Mouse (Mus musculus): ENCODE results near the gene E130116L18Rik. TPM values are rescaled to one million over a fixed set of nuclear protein-coding genes. Genes with fewer than 3 reads are reported as not detected.
"Not testable (repeated sequence)": the region's sequence is repeated elsewhere in the genome, so short reads cannot be mapped to it uniquely, and the experiment has no call there.

The E130116L18Rik gene
- not detected in 2 replicates for polyA plus RNA-seq (2012; ENCODE audit: insufficient read depth, insufficient read length, missing spikeins)

DNA sequence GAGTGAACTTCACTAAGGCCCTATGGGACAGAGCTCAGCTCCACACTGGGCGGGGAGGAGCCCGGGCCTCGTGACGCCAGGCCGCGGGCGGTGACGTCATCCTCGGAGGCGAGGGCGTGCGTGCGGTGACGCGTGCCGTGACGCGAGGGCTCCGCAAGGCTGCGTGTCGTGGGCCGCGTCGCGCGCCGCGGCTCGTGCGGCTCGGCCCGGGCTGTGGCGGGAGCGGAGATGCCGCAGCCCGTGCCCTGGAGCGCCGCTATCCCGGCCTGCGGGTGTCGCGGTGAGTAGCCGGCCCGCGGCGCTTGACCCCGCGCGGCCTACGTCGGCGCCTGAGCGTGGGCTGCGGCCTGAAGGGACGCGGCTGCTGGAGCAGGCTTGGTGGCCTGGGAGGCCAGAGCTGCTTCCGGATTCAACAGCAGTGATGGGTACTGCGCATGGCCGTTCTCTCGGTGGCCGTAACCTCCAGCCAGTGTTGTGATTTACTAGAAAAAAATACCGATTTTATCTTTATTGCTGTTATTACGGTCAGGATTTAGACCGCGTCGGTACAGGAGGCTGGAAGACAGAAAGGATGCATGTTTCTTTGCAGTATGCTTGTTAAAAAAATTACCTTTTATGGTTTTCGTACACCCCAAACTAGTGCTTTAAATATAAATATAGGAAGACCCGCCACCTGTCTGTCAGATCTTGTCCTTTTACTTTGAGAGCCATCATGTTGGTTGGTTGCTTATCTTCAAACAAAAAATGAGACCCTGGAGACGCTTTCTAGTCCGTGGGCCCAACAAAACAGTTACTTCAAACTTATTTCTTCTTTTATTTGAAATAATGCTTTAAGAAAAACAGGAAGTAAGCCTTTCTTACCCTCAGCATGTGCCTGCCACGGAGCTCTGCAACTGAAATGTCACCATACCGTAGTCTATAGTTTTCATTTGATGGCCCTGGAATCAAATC is at the start of gene E130116L18Rik:
E130116L18Rik (minus strand) TSS at position 402 of the 951 bp plus-strand sequence.
- Histone ChIP-seq H3K4me3 (ENCODE audit: insufficient read depth, low read depth, low read length) (peak within 1 kb of the TSS; percentile 75), H3K27ac (replicated peaks; ENCODE audit: low read depth, low read length) (peak within 1 kb of the TSS; percentile 57), H3K4me1 (ENCODE audit: control insufficient read depth, insufficient read depth, insufficient read length, low read length) (no peaks in the 10 kb centered on the region)

DNA sequence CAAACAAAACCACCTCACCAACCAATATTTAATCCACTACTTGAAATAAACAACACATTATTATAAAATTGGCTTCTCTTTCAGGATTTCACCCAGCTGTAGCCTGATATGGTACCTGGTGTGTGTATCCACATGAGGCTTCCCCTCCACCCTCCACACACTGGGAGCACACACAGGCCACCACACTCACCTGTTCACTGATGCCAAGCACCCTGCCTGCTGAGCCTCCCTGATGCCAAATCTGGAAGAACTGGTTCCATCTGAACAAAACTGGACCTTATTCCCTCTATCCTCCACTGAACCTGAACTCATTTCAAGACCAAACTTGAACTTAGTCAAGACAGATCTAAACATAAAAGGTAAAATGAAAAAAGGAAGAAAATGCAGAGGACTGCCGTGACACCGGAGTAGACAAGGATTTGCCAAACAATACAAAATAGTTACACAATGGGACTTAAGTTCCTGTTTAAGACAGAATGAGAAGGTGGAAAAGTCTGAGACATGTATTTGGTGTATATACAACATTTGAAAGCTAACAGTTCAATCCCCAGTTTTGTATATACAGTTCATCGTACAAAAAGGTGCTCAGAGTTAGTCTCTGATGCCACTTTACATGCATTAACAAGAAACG is 45.4 kb upstream of the E130116L18Rik start:
- no peaks in the 10 kb centered on the region for H3K4me1 ChIP-seq (ENCODE audit: control insufficient read depth, insufficient read depth, insufficient read length, low read length)
- H3K4me3 ChIP-seq (ENCODE audit: insufficient read depth, low read depth, low read length): no peak overlapping the region
- no peak overlapping the region for H3K27ac ChIP-seq (replicated peaks; ENCODE audit: low read depth, low read length)

DNA sequence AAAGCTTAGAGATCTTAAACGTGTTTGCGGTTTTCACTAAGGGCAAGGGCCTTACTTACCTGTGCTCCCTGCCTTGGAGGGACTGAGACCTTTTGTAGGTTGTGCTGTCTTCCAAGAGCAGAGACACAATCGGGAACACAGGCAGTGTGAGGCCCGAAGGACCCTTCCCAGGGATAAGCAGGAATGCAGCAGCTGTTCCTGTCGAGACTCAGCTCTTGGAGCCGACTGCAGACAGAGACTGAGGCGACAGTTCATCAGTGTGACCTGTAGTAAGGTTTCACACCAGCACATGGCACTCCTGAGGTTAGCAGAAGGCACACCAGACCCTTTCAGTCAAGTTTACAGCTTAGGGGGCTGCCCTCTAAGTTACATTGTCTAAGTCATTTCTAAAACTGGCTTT is 39.3 kb upstream of the E130116L18Rik start:
- Histone ChIP-seq H3K4me3 (ENCODE audit: insufficient read depth, low read depth, low read length) (no peak overlapping the region), H3K27ac (replicated peaks; ENCODE audit: low read depth, low read length) (no peak overlapping the region)

DNA sequence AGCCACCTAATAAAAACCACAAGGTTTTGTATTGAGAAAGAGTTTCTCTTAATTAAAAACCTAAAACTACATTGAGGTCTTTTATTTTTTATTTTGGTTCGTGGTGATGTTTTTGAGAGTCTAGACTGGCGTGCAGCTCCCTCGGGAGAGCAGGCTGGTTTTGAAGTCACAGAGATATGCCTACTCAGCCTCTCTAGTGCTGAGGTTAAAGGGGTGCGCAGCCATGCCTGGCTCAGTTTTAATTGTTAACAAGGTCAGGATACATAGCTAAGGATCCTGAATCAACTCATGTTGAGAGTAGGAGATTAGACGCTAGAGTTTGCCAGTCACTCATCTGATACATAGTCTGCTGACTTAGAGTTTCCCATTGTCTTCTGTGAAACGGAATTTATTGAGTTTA is 38.5 kb upstream of the E130116L18Rik start:
- H3K4me1 ChIP-seq (ENCODE audit: control insufficient read depth, insufficient read depth, insufficient read length, low read length): no peaks in the 10 kb centered on the region
- H3K27ac ChIP-seq (replicated peaks; ENCODE audit: low read depth, low read length): no peak overlapping the region
- no peak overlapping the region for H3K4me3 ChIP-seq (ENCODE audit: insufficient read depth, low read depth, low read length)

More for the DNA sequence above, 39.3 kb upstream of the E130116L18Rik start:
- no peaks in the 10 kb centered on the region for H3K4me1 ChIP-seq (ENCODE audit: control insufficient read depth, insufficient read depth, insufficient read length, low read length)

DNA sequence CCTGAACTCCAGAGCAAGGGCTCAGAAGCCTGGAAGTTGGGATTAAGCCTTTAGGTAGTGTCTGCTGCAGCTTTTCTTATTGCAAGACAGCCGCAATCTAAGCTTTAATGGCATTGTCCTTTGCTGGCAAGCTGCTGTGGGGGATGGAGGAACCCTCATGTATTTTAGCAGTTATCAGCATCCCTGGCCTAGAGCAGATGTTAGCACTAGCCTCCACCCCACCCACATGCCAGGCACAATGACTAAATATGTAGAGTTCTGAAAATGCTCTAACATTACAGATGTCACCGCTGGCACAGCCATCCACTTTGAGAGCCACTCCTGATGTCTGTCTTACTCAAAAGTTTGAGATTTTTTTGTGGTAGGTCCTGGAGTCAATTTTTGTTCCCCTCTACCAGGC is 33.7 kb upstream of the E130116L18Rik start:
- no peak overlapping the region for H3K4me3 ChIP-seq (ENCODE audit: insufficient read depth, low read depth, low read length)

DNA sequence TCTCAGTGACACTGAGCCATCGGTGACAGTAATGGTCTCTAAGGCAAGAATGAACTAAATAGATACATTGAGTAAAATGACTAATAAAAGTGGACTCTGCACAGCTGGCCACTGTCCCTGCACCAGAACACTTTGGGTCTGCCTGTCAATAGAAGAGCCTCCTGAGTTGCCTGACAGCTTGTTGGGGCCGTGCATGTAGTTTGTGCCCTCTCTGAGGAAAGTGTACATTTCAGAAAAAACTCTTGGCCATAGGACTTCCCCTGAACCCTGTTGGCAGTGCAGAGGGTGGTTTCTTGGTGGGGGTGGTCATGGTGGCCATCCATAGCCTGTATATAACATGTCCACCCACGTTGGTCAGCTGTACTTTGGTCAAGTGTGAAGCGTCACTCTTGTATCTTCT is 31.5 kb upstream of the E130116L18Rik start:
- H3K4me3 ChIP-seq (ENCODE audit: insufficient read depth, low read depth, low read length): no peak overlapping the region
- no peaks in the 10 kb centered on the region for H3K4me1 ChIP-seq (ENCODE audit: control insufficient read depth, insufficient read depth, insufficient read length, low read length)
- H3K27ac ChIP-seq (replicated peaks; ENCODE audit: low read depth, low read length): no peak overlapping the region

More for the DNA sequence above, 33.7 kb upstream of the E130116L18Rik start:
- Histone ChIP-seq H3K27ac (replicated peaks; ENCODE audit: low read depth, low read length) (no peak overlapping the region), H3K4me1 (ENCODE audit: control insufficient read depth, insufficient read depth, insufficient read length, low read length) (no peaks in the 10 kb centered on the region)

DNA sequence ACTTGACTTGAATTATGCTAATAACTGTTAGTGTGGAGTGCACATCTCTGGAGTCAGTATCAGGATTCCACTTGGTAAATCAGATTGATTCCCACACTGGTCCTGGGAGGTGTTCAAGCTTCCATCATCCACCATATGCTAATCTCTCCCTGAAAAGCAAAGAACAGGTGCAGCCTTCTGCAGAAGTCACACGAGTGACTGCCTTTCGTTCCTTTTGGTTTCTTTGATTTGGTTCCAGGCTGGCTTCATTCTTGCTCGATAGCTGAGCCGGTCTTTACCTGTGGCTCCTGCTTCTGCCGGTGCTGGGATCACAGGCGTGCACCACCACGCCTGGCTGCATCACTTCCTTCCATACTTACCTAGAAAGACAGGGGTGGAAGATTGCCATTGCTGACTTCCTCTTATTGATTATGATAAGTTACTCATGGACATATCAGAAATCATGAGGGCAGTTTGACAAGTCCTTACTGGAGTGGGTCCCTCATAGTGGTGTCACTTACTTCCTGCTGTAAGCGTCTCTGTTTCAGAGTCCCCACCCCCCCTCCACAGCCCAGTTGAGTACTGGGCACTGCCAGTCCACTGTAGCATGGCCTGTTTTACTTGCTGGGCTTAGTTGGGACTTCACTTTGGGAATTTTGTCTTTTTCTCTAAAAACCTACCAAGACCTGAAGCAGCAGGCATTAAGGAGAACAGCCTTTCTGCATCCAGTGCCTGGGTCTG is 30.0 kb upstream of the E130116L18Rik start:
- Histone ChIP-seq H3K27ac (replicated peaks; ENCODE audit: low read depth, low read length) (no peak overlapping the region), H3K4me1 (ENCODE audit: control insufficient read depth, insufficient read depth, insufficient read length, low read length) (no peaks in the 10 kb centered on the region), H3K4me3 (ENCODE audit: insufficient read depth, low read depth, low read length) (no peak overlapping the region)

DNA sequence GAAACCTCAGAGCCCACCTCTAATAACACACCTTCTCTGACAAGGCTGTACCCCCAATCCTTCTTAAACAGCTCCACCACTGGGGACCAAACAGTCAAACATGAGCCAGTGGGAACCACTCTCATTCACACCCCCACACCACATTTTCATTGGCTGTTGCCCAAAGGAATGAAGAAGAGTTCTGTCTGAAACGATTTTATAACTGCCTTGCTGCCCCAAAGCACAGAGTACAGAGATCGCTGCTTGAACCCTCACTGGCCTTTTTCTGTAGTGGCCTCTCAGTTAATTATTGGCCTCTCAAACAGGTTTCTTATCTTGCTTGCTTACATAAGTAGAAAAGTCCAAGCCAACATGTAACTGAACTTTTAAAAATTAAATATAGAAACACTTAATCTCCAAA is 29.5 kb upstream of the E130116L18Rik start:
- H3K4me3 ChIP-seq (ENCODE audit: insufficient read depth, low read depth, low read length): no peak overlapping the region
- H3K27ac ChIP-seq (replicated peaks; ENCODE audit: low read depth, low read length): no peak overlapping the region
- H3K4me1 ChIP-seq (ENCODE audit: control insufficient read depth, insufficient read depth, insufficient read length, low read length): no peaks in the 10 kb centered on the region

DNA sequence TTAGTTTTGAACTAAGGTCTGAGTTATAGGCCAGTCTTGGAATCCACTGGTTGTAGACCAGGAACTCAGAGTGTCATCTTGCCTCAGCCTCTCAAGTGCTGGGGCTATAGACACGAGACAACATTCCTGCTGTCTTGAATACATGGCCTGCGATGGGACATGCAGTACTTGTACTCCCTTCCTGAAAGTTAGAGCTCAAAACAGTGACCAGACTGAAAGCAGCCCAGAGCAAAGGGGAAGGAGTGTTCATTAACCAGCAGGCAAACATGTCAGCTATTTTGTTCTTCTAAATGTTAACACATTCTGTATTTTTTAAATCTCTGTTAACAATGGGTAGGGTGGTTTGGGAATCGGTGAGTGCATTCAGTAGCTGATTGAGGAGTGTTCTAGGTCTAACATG is 24.1 kb upstream of the E130116L18Rik start:
- H3K4me3 ChIP-seq (ENCODE audit: insufficient read depth, low read depth, low read length): no peak overlapping the region
- no peaks in the 10 kb centered on the region for H3K4me1 ChIP-seq (ENCODE audit: control insufficient read depth, insufficient read depth, insufficient read length, low read length)
- H3K27ac ChIP-seq (replicated peaks; ENCODE audit: low read depth, low read length): no peak overlapping the region

DNA sequence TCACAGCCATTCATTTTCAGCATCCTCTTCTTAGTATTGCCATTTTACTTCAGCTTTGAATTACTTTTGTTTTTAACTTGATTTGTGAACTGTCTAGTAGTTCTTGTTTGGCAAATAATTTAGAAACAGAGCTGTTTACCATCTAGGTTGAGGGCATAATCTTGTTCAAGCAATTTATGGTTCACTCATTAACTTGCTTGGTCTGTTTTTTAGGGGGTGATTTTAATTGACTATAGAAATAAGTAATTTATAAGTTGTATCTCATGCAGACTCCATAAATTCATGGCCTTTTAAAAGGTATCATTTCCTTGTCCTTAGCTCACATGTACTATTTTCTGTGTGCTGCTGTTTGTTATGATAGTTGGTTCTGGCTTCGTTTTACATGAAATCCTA is 23.5 kb upstream of the E130116L18Rik start:
- Histone ChIP-seq H3K27ac (replicated peaks; ENCODE audit: low read depth, low read length) (no peak overlapping the region), H3K4me1 (ENCODE audit: control insufficient read depth, insufficient read depth, insufficient read length, low read length) (no peaks in the 10 kb centered on the region), H3K4me3 (ENCODE audit: insufficient read depth, low read depth, low read length) (no peak overlapping the region)

DNA sequence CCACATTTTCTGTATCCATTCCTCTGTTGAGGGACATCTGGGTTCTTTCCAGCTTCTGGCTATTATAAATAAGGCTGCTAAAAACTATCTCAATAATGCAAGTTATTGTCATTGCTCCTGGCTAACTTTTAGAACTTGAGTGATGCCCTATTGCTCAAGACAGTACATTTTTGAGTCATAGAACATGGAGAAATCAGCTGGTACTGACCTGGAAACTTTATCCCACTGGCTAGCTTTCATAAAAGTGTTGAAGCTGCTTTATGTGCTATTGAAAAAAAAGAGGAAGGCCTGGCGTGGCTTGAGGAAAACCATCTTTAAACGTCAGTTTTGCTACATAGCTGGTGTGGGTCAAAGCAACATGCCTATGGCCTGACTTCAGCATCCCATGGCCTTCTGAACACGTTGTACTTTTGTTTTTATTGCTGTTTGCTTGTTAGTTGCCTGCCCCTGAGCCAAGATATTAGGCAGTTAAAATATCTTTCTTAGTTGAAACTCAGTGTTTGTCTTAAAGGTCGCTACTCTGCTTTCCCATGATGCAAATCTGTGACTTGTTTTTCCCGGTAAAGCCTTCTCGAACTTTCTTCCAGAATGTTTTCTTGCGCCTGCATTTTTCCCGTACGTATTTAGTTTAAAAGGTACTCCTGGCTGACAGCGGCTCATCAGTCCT is 23.0 kb upstream of the E130116L18Rik start:
- no peaks in the 10 kb centered on the region for H3K4me1 ChIP-seq (ENCODE audit: control insufficient read depth, insufficient read depth, insufficient read length, low read length)
- no peak overlapping the region for H3K27ac ChIP-seq (replicated peaks; ENCODE audit: low read depth, low read length)
- no peak overlapping the region for H3K4me3 ChIP-seq (ENCODE audit: insufficient read depth, low read depth, low read length)

DNA sequence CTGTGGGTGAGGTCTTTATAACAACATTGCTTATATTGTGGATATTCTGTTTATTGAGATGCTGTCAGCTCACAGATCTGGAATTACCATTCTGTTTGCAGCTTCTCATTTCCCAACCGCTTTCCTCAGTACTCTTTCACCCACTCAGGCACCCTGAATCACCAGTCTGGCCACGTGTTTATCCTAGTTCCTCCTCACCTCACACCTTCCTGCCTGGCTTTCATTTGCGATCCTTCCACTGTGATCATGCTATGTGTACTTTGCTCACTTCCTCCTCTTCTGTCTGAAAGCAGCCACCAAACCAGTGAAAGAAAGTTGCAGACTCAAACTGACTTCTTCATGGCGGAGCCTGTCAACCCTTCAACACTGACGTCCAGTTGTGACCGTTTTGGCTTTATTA is 20.1 kb upstream of the E130116L18Rik start:
- Histone ChIP-seq H3K4me1 (ENCODE audit: control insufficient read depth, insufficient read depth, insufficient read length, low read length) (no peaks in the 10 kb centered on the region), H3K27ac (replicated peaks; ENCODE audit: low read depth, low read length) (no peak overlapping the region)

DNA sequence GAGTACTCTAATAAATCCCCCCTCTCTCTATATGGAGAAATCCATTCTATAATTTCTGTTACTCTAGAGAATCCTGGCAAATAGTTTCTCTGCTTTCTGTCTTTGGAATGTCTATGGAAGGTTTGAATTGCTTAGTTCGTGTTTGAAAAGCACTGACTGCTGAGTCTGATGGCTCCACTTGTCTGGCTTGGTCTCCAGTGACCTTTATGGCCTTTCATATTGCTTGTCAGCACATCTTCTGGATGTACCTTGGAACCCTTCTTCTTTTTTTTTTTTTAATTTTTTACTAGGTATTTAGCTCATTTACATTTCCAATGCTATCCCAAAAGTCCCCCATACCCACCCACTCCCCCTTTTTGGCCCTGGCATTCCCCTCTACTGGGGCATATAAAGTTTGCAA is 1.4 kb upstream of the E130116L18Rik start:
- not testable (repeated sequence) for H3K27ac ChIP-seq (replicated peaks; ENCODE audit: low read depth, low read length); H3K4me1 ChIP-seq (ENCODE audit: control insufficient read depth, insufficient read depth, insufficient read length, low read length); H3K4me3 ChIP-seq (ENCODE audit: insufficient read depth, low read depth, low read length)

More for the DNA sequence above, 20.1 kb upstream of the E130116L18Rik start:
- H3K4me3 ChIP-seq (ENCODE audit: insufficient read depth, low read depth, low read length): no peak overlapping the region

DNA sequence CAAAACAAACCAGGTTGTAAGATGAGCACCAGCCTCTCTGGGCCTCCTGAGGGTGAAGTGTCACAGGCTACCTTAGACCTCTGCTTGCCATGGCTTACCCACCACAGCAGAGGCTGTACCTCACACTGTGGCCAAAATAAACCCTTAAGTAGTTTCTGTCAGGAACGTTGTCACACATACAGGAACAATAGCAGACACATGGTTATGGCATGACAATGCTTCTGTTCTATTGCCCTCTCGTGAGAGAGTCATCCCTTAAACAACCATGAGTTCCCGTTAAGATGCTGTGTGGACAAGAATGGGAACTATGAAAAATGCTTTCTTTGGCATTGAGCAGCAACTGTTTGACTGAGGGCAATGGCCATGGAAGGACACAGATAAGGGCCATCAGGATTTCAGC is 1.3 kb downstream of the E130116L18Rik start, which contains the start of gene Galnt11:
Galnt11 (plus strand) TSS at position 301 of the 400 bp plus-strand sequence.
- Histone ChIP-seq H3K4me1 (ENCODE audit: control insufficient read depth, insufficient read depth, insufficient read length, low read length) (no peaks in the 10 kb centered on the region), H3K27ac (replicated peaks; ENCODE audit: low read depth, low read length) (peak within 1 kb of the TSS; percentile 57), H3K4me3 (ENCODE audit: insufficient read depth, low read depth, low read length) (peak within 1 kb of the TSS; percentile 75)
